Mouse (Mus musculus): Measurements from ENCODE around the gene Olfr55. TPM values are rescaled to one million over a fixed set of nuclear protein-coding genes. Genes with fewer than 3 reads are reported as not detected.
"Not testable (repeated sequence)": the region's sequence is repeated elsewhere in the genome, so short reads cannot be mapped to it uniquely, and the experiment has no call there.

Olfr55 gene
- polyA plus RNA-seq (2014; fragmentation: Nextera tagmentation; extraction: Ambion mirVana), result not detected in 2 replicates

GRCm38 (mm10) chr17:33168147-33168546 lies at the start of gene Olfr55:
TSS of gene Olfr55 (plus strand) at chr17:33168447.
- H3K9me3 ChIP-seq (ENCODE audit: control insufficient read depth, low read length); H3K4me3 ChIP-seq (ENCODE audit: low read depth, low read length); ATAC-seq (ENCODE audit: low FRiP score); DNase-seq (ENCODE audit: low spot score, missing footprints); H3K9ac ChIP-seq (ENCODE audit: low read length); H3K36me3 ChIP-seq (ENCODE audit: control insufficient read depth, insufficient read depth, low read length); H3K4me2 ChIP-seq; H3K27me3 ChIP-seq (ENCODE audit: control insufficient read depth, insufficient read depth, low read length); H3K27ac ChIP-seq (ENCODE audit: low read depth, low read length); H3K4me1 ChIP-seq (ENCODE audit: control insufficient read depth, insufficient read depth, low read length): not testable (repeated sequence)
- 77% methylated on average over 1 of the region's 1 CpGs for WGBS

GRCm38 (mm10) chr17:33124546-33124945 lies 43.7 kb upstream of the Olfr55 start:
- no peak overlapping the region for H3K9ac ChIP-seq (ENCODE audit: low read length)
- no peak overlapping the region for H3K4me3 ChIP-seq (ENCODE audit: low read depth, low read length)
- no peaks in the 10 kb centered on the region for H3K27me3 ChIP-seq (ENCODE audit: control insufficient read depth, insufficient read depth, low read length)

GRCm38 (mm10) chr17:33126257-33126656 lies 42.0 kb upstream of the Olfr55 start:
- DNase-seq (ENCODE audit: low spot score, missing footprints), result no peak
- Histone ChIP-seq H3K4me3 (ENCODE audit: low read depth, low read length) (no peak overlapping the region), H3K4me2 (no peak overlapping the region), H3K27ac (ENCODE audit: low read depth, low read length) (no peak overlapping the region), H3K9ac (ENCODE audit: low read length) (no peak overlapping the region), H3K4me1 (ENCODE audit: control insufficient read depth, insufficient read depth, low read length) (no peaks in the 10 kb centered on the region), H3K9me3 (ENCODE audit: control insufficient read depth, low read length) (no peaks in the 10 kb centered on the region), H3K27me3 (ENCODE audit: control insufficient read depth, insufficient read depth, low read length) (no peaks in the 10 kb centered on the region), H3K36me3 (ENCODE audit: control insufficient read depth, insufficient read depth, low read length) (no peaks in the 10 kb centered on the region)
- WGBS, result 70% methylated on average over 2 of the region's 2 CpGs
- ATAC-seq (ENCODE audit: low FRiP score), result no peak

More at GRCm38 (mm10) chr17:33124546-33124945, 43.7 kb upstream of the Olfr55 start:
- DNase-seq (ENCODE audit: low spot score, missing footprints), result no peak
- no peaks in the 10 kb centered on the region for H3K36me3 ChIP-seq (ENCODE audit: control insufficient read depth, insufficient read depth, low read length)
- no peak overlapping the region for H3K27ac ChIP-seq (ENCODE audit: low read depth, low read length)
- H3K4me2 ChIP-seq, result no peak overlapping the region
- H3K9me3 ChIP-seq (ENCODE audit: control insufficient read depth, low read length), result no peaks in the 10 kb centered on the region
- no peaks in the 10 kb centered on the region for H3K4me1 ChIP-seq (ENCODE audit: control insufficient read depth, insufficient read depth, low read length)
- no peak for ATAC-seq (ENCODE audit: low FRiP score)

GRCm38 (mm10) chr17:33139261-33139820 lies 28.9 kb upstream of the Olfr55 start, which contains the start of gene Morc2b:
TSS of gene Morc2b (minus strand) at chr17:33139683.
- Histone ChIP-seq H3K4me1 (ENCODE audit: control insufficient read depth, insufficient read depth, low read length) (no peaks in the 10 kb centered on the region), H3K9ac (ENCODE audit: low read length) (no peak within 1 kb of the TSS), H3K27me3 (ENCODE audit: control insufficient read depth, insufficient read depth, low read length) (no peaks in the 10 kb centered on the region), H3K36me3 (ENCODE audit: control insufficient read depth, insufficient read depth, low read length) (no peaks in the 10 kb centered on the region), H3K9me3 (ENCODE audit: control insufficient read depth, low read length) (peaks cover 3% of the 10 kb centered on the region; the same call in 1 of the 2 replicates), H3K4me3 (ENCODE audit: low read depth, low read length) (no peak within 1 kb of the TSS), H3K4me2 (no peak within 1 kb of the TSS), H3K27ac (ENCODE audit: low read depth, low read length) (no peak within 1 kb of the TSS)
- WGBS, result 75% methylated on average over 18 of the region's 18 CpGs
- ATAC-seq (ENCODE audit: low FRiP score) (no peak), DNase-seq (ENCODE audit: low spot score, missing footprints) (no peak)

GRCm38 (mm10) chr17:33191002-33191401 lies 22.8 kb downstream of the Olfr55 start, which contains the start of gene Olfr239:
TSS of gene Olfr239 (plus strand) at chr17:33191302.
- DNase-seq (ENCODE audit: low spot score, missing footprints); H3K4me1 ChIP-seq (ENCODE audit: control insufficient read depth, insufficient read depth, low read length); H3K36me3 ChIP-seq (ENCODE audit: control insufficient read depth, insufficient read depth, low read length); H3K27ac ChIP-seq (ENCODE audit: low read depth, low read length); H3K9ac ChIP-seq (ENCODE audit: low read length); H3K4me2 ChIP-seq; H3K4me3 ChIP-seq (ENCODE audit: low read depth, low read length); H3K27me3 ChIP-seq (ENCODE audit: control insufficient read depth, insufficient read depth, low read length); ATAC-seq (ENCODE audit: low FRiP score); H3K9me3 ChIP-seq (ENCODE audit: control insufficient read depth, low read length): not testable (repeated sequence)
- WGBS, result no CpG with 5 or more reads among the region's 2 CpGs

- 90% methylated on average over 2 of the region's 2 CpGs for WGBS
- H3K4me1 ChIP-seq (ENCODE audit: control insufficient read depth, insufficient read depth, low read length), result no peaks in the 10 kb centered on the region
- ATAC-seq (ENCODE audit: low FRiP score) (no peak), DNase-seq (ENCODE audit: low spot score, missing footprints) (no peak)
- no peak within 1 kb of the TSS for H3K4me3 ChIP-seq (ENCODE audit: low read depth, low read length)
- H3K27ac ChIP-seq (ENCODE audit: low read depth, low read length), result no peak within 1 kb of the TSS
- H3K27me3 ChIP-seq (ENCODE audit: control insufficient read depth, insufficient read depth, low read length), result no peaks in the 10 kb centered on the region
- H3K9me3 ChIP-seq (ENCODE audit: control insufficient read depth, low read length), result 0 out of 2 replicates have a peak, but pooled peaks cover 2% of the 10 kb centered on the region
- no peak within 1 kb of the TSS for H3K9ac ChIP-seq (ENCODE audit: low read length)
- H3K4me2 ChIP-seq, result no peak within 1 kb of the TSS
- no peaks in the 10 kb centered on the region for H3K36me3 ChIP-seq (ENCODE audit: control insufficient read depth, insufficient read depth, low read length)
These were observed 53.3 kb downstream of the Olfr55 start, which contains the start of gene Olfr1564 for GRCm38 (mm10) chr17:33221590-33221989. TSS of gene Olfr1564 (minus strand) at chr17:33221690.

Other genes with a start within 250 kb of the Olfr55 start
- gene Cyp4f13, start 221.0 kb upstream of the Olfr55 start, polyA plus RNA-seq (2014; fragmentation: Nextera tagmentation; extraction: Ambion mirVana), result 2.0 and 2.2 TPM in 2 replicates
- 14.4 and 15.6 TPM in 2 replicates for gene Zfp472, start 202.6 kb upstream of the Olfr55 start, polyA plus RNA-seq (2014; fragmentation: Nextera tagmentation; extraction: Ambion mirVana)
- gene Zfp952, start 175.3 kb upstream of the Olfr55 start, polyA plus RNA-seq (2014; fragmentation: Nextera tagmentation; extraction: Ambion mirVana), result 19.2 and 19.3 TPM in 2 replicates
- 22.8 and 25.4 TPM in 2 replicates for gene Zfp763, start 135.0 kb upstream of the Olfr55 start, polyA plus RNA-seq (2014; fragmentation: Nextera tagmentation; extraction: Ambion mirVana)
- gene 4921501E09Rik, start 100.4 kb upstream of the Olfr55 start, polyA plus RNA-seq (2014; fragmentation: Nextera tagmentation; extraction: Ambion mirVana), result not detected in 2 replicates
- gene Zfp563, start 79.1 kb upstream of the Olfr55 start, polyA plus RNA-seq (2014; fragmentation: Nextera tagmentation; extraction: Ambion mirVana), result 10.7 and 14.1 TPM in 2 replicates
- not detected in 2 replicates for gene Morc2b, start 28.8 kb upstream of the Olfr55 start, polyA plus RNA-seq (2014; fragmentation: Nextera tagmentation; extraction: Ambion mirVana)
- not detected in 2 replicates for gene Olfr239, start 22.9 kb downstream of the Olfr55 start, polyA plus RNA-seq (2014; fragmentation: Nextera tagmentation; extraction: Ambion mirVana)
- 0.03 TPM in 1 of 2 replicates, not detected in the other for gene Olfr1564, start 53.2 kb downstream of the Olfr55 start, polyA plus RNA-seq (2014; fragmentation: Nextera tagmentation; extraction: Ambion mirVana)
- 20.5 and 21.2 TPM in 2 replicates for gene Zfp955a, start 86.7 kb downstream of the Olfr55 start, polyA plus RNA-seq (2014; fragmentation: Nextera tagmentation; extraction: Ambion mirVana)
- 0.01 and 0.06 TPM in 2 replicates for gene Olfr63, start 96.2 kb downstream of the Olfr55 start, polyA plus RNA-seq (2014; fragmentation: Nextera tagmentation; extraction: Ambion mirVana)
- gene Zfp955b, start 121.1 kb downstream of the Olfr55 start, polyA plus RNA-seq (2014; fragmentation: Nextera tagmentation; extraction: Ambion mirVana), result 9.8 and 9.9 TPM in 2 replicates
- 20.6 and 23.7 TPM in 2 replicates for gene Zfp81, start 190.4 kb downstream of the Olfr55 start, polyA plus RNA-seq (2014; fragmentation: Nextera tagmentation; extraction: Ambion mirVana)
- gene Zfp101, start 226.2 kb downstream of the Olfr55 start, polyA plus RNA-seq (2014; fragmentation: Nextera tagmentation; extraction: Ambion mirVana), result 22.8 and 23.7 TPM in 2 replicates